Mouse (Mus musculus): Measurements from ENCODE around the gene Pnpla3. TPM values are rescaled to one million over a fixed set of nuclear protein-coding genes. Genes with fewer than 3 reads are reported as not detected.

Pnpla3 gene
- polyA plus RNA-seq, 1 experiment from 2014 or later, result not detected

- 86% methylated on average over 11 of the region's 11 CpGs for WGBS
These were observed 42.1 kb downstream of the Pnpla3 start for GRCm38 (mm10) chr15:84209517-84210412.

GRCm38 (mm10) chr15:84210461-84210860 lies 42.8 kb downstream of the Pnpla3 start:
- Histone ChIP-seq H3K27me3 (ENCODE audit: control insufficient read depth, insufficient read depth, low read length) (no peaks in the 10 kb centered on the region), H3K4me3 (ENCODE audit: low read depth, low read length) (no peak overlapping the region), H3K36me3 (ENCODE audit: control insufficient read depth, insufficient read depth, low read length) (peaks cover 22% of the 10 kb centered on the region; the same call in 1 of the 2 replicates), H3K4me2 (ENCODE audit: low read depth, severe bottlenecking) (no peak overlapping the region), H3K27ac (replicated peaks; ENCODE audit: low read depth, low read length) (no peak overlapping the region), H3K9ac (ENCODE audit: low read length) (no peak overlapping the region), H3K9me3 (ENCODE audit: control insufficient read depth, low read length) (no peaks in the 10 kb centered on the region), H3K4me1 (ENCODE audit: control insufficient read depth, insufficient read depth, low read length) (peaks cover 19% of the 10 kb centered on the region)
- DNase-seq (ENCODE audit: low spot score) (no peak), ATAC-seq (ENCODE audit: insufficient number of reproducible peaks, low FRiP score, low TSS enrichment, low read depth) (no peak)
- WGBS, result 95% methylated on average over 13 of the region's 13 CpGs

More at GRCm38 (mm10) chr15:84209517-84210412, 42.1 kb downstream of the Pnpla3 start:
- Histone ChIP-seq H3K9me3 (ENCODE audit: control insufficient read depth, low read length) (no peaks in the 10 kb centered on the region), H3K4me1 (ENCODE audit: control insufficient read depth, insufficient read depth, low read length) (peaks cover 18% of the 10 kb centered on the region), H3K4me3 (ENCODE audit: low read depth, low read length) (no peak overlapping the region), H3K36me3 (ENCODE audit: control insufficient read depth, insufficient read depth, low read length) (peaks cover 25% of the 10 kb centered on the region; the same call in 1 of the 2 replicates), H3K9ac (ENCODE audit: low read length) (no peak overlapping the region), H3K27ac (replicated peaks; ENCODE audit: low read depth, low read length) (no peak overlapping the region; the same call in 1 of the 2 replicates), H3K4me2 (ENCODE audit: low read depth, severe bottlenecking) (no peak overlapping the region), H3K27me3 (ENCODE audit: control insufficient read depth, insufficient read depth, low read length) (no peaks in the 10 kb centered on the region)
- DNase-seq (ENCODE audit: low spot score) (no peak), ATAC-seq (ENCODE audit: insufficient number of reproducible peaks, low FRiP score, low TSS enrichment, low read depth) (no peak)

GRCm38 (mm10) chr15:84210941-84211340 lies 43.3 kb downstream of the Pnpla3 start:
- 93% methylated on average over 13 of the region's 13 CpGs for WGBS
- DNase-seq (ENCODE audit: low spot score) (no peak), ATAC-seq (ENCODE audit: insufficient number of reproducible peaks, low FRiP score, low TSS enrichment, low read depth) (no peak)
- Histone ChIP-seq H3K9me3 (ENCODE audit: control insufficient read depth, low read length) (no peaks in the 10 kb centered on the region), H3K36me3 (ENCODE audit: control insufficient read depth, insufficient read depth, low read length) (peaks cover 18% of the 10 kb centered on the region; the same call in 1 of the 2 replicates), H3K27me3 (ENCODE audit: control insufficient read depth, insufficient read depth, low read length) (no peaks in the 10 kb centered on the region), H3K4me3 (ENCODE audit: low read depth, low read length) (no peak overlapping the region), H3K9ac (ENCODE audit: low read length) (no peak overlapping the region), H3K4me1 (ENCODE audit: control insufficient read depth, insufficient read depth, low read length) (peaks cover 23% of the 10 kb centered on the region), H3K4me2 (ENCODE audit: low read depth, severe bottlenecking) (no peak overlapping the region), H3K27ac (replicated peaks; ENCODE audit: low read depth, low read length) (no peak overlapping the region)

GRCm38 (mm10) chr15:84211564-84211963 lies 43.9 kb downstream of the Pnpla3 start:
- 75% methylated on average over 4 of the region's 4 CpGs for WGBS
- ATAC-seq (ENCODE audit: insufficient number of reproducible peaks, low FRiP score, low TSS enrichment, low read depth) (no peak), DNase-seq (ENCODE audit: low spot score) (no peak)
- Histone ChIP-seq H3K4me1 (ENCODE audit: control insufficient read depth, insufficient read depth, low read length) (peaks cover 29% of the 10 kb centered on the region), H3K36me3 (ENCODE audit: control insufficient read depth, insufficient read depth, low read length) (peaks cover 14% of the 10 kb centered on the region; the same call in 1 of the 2 replicates), H3K4me2 (ENCODE audit: low read depth, severe bottlenecking) (no peak overlapping the region), H3K9ac (ENCODE audit: low read length) (no peak overlapping the region), H3K4me3 (ENCODE audit: low read depth, low read length) (no peak overlapping the region), H3K9me3 (ENCODE audit: control insufficient read depth, low read length) (no peaks in the 10 kb centered on the region), H3K27ac (replicated peaks; ENCODE audit: low read depth, low read length) (no peak overlapping the region), H3K27me3 (ENCODE audit: control insufficient read depth, insufficient read depth, low read length) (no peaks in the 10 kb centered on the region)

- Histone ChIP-seq H3K4me2 (ENCODE audit: low read depth, severe bottlenecking) (no peak overlapping the region), H3K4me1 (ENCODE audit: control insufficient read depth, insufficient read depth, low read length) (peaks cover 35% of the 10 kb centered on the region), H3K9ac (ENCODE audit: low read length) (no peak overlapping the region), H3K36me3 (ENCODE audit: control insufficient read depth, insufficient read depth, low read length) (peaks cover 8% of the 10 kb centered on the region; the same call in 1 of the 2 replicates), H3K4me3 (ENCODE audit: low read depth, low read length) (no peak overlapping the region), H3K27me3 (ENCODE audit: control insufficient read depth, insufficient read depth, low read length) (no peaks in the 10 kb centered on the region), H3K9me3 (ENCODE audit: control insufficient read depth, low read length) (no peaks in the 10 kb centered on the region), H3K27ac (replicated peaks; ENCODE audit: low read depth, low read length) (no peak overlapping the region)
- ATAC-seq (ENCODE audit: insufficient number of reproducible peaks, low FRiP score, low TSS enrichment, low read depth) (no peak), DNase-seq (ENCODE audit: low spot score) (peak; percentile 97)
- WGBS, result 34% methylated on average over 6 of the region's 6 CpGs
These were observed 44.6 kb downstream of the Pnpla3 start for GRCm38 (mm10) chr15:84212031-84212755.

- no peaks in the 10 kb centered on the region for H3K9me3 ChIP-seq (ENCODE audit: control insufficient read depth, low read length)
- no peak overlapping the region for H3K4me3 ChIP-seq (ENCODE audit: low read depth, low read length)
- H3K27ac ChIP-seq (replicated peaks; ENCODE audit: low read depth, low read length), result no peak overlapping the region
- ATAC-seq (ENCODE audit: insufficient number of reproducible peaks, low FRiP score, low TSS enrichment, low read depth), result no peak
- 89% methylated on average over 2 of the region's 2 CpGs for WGBS
- H3K4me1 ChIP-seq (ENCODE audit: control insufficient read depth, insufficient read depth, low read length), result peaks cover 39% of the 10 kb centered on the region
- no peak overlapping the region for H3K4me2 ChIP-seq (ENCODE audit: low read depth, severe bottlenecking)
- no peak for DNase-seq (ENCODE audit: low spot score)
- no peak overlapping the region for H3K9ac ChIP-seq (ENCODE audit: low read length)
- no peaks in the 10 kb centered on the region for H3K27me3 ChIP-seq (ENCODE audit: control insufficient read depth, insufficient read depth, low read length)
- H3K36me3 ChIP-seq (ENCODE audit: control insufficient read depth, insufficient read depth, low read length), result peaks cover 7% of the 10 kb centered on the region; the same call in 1 of the 2 replicates
These were observed 45.1 kb downstream of the Pnpla3 start for GRCm38 (mm10) chr15:84212756-84213105.

- Histone ChIP-seq H3K4me1 (ENCODE audit: control insufficient read depth, insufficient read depth, low read length) (peaks cover 44% of the 10 kb centered on the region), H3K4me3 (ENCODE audit: low read depth, low read length) (no peak overlapping the region), H3K4me2 (ENCODE audit: low read depth, severe bottlenecking) (no peak overlapping the region), H3K9ac (ENCODE audit: low read length) (no peak overlapping the region), H3K9me3 (ENCODE audit: control insufficient read depth, low read length) (no peaks in the 10 kb centered on the region), H3K27me3 (ENCODE audit: control insufficient read depth, insufficient read depth, low read length) (no peaks in the 10 kb centered on the region), H3K27ac (replicated peaks; ENCODE audit: low read depth, low read length) (no peak overlapping the region), H3K36me3 (ENCODE audit: control insufficient read depth, insufficient read depth, low read length) (peaks cover 4% of the 10 kb centered on the region; the same call in 1 of the 2 replicates)
- no peak for DNase-seq (ENCODE audit: low spot score)
- 90% methylated on average over 6 of the region's 6 CpGs for WGBS
- no peak for ATAC-seq (ENCODE audit: insufficient number of reproducible peaks, low FRiP score, low TSS enrichment, low read depth)
These were observed 45.6 kb downstream of the Pnpla3 start for GRCm38 (mm10) chr15:84213162-84213739.

GRCm38 (mm10) chr15:84214476-84214875 lies 46.8 kb downstream of the Pnpla3 start:
- Histone ChIP-seq H3K9me3 (ENCODE audit: control insufficient read depth, low read length) (no peaks in the 10 kb centered on the region), H3K4me2 (ENCODE audit: low read depth, severe bottlenecking) (no peak overlapping the region), H3K36me3 (ENCODE audit: control insufficient read depth, insufficient read depth, low read length) (peaks cover 4% of the 10 kb centered on the region; the same call in 1 of the 2 replicates), H3K27ac (replicated peaks; ENCODE audit: low read depth, low read length) (no peak overlapping the region; the same call in 1 of the 2 replicates), H3K4me1 (ENCODE audit: control insufficient read depth, insufficient read depth, low read length) (peaks cover 56% of the 10 kb centered on the region), H3K4me3 (ENCODE audit: low read depth, low read length) (no peak overlapping the region), H3K27me3 (ENCODE audit: control insufficient read depth, insufficient read depth, low read length) (no peaks in the 10 kb centered on the region), H3K9ac (ENCODE audit: low read length) (no peak overlapping the region)
- WGBS, result 75% methylated on average over 7 of the region's 7 CpGs
- DNase-seq (ENCODE audit: low spot score), result no peak
- no peak for ATAC-seq (ENCODE audit: insufficient number of reproducible peaks, low FRiP score, low TSS enrichment, low read depth)

Data from limb, embryonic 11.5 days (tissue).